ENCODE assay signal across 9 mouse cellular contexts in the genomic region with DNA sequence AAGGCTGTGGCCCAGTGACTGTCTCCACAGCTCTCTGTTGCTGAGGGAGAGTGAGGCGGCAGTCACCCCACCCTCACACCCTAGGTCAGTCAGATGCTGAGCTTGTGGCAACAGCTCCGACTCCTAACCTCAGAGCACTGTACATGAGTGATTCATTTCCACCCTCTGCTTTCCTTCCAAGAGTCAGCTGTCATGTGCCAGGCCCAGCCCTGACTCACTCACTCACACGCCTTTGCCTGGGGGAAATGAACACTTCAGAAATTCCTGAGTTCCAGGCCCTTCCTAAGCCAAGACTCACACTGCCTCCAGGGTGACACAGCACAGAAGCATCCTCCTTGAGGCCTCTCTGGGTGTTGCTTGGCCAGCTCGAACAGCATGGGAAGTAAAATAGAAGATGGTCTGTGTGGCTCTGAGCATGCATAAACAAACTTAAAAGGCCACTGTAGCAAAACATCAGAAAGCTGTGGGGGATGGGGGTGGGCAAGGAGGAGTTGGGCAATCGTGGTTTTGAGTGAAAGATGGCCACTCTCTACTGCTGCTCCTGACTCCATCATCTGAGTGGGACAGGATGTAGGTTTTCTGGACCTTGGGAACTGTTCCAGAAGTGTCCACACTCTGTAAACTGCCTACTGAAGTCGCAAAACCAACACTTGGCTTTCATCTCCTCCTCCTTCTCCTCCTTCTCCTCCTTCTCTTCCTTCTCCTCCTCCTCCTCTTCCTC.
A peak's percentile ranks its signal among the peaks of the same experiment; 100 is the strongest.
DNase-seq lines count a peak whose midpoint lies in the region; ATAC-seq and TF ChIP-seq lines count a peak whose summit lies in the region.
"Had no signal": no experiment of that assay in that cellular context is flagged by ENCODE, and none has a peak within 500 bp of the region (broad histone marks: within the 10 kb centered on the region; RNA-seq: fewer than 3 reads in every experiment).

No protein-coding gene starts in this region.

- no peak for TF ChIP-seq CTCF in kidney, postnatal 0 days (IDR thresholded peaks at IDR 0.05; ENCODE audit: low read depth)
- TF ChIP-seq CTCF in intestine, postnatal 0 days (IDR thresholded peaks at IDR 0.05; ENCODE audit: low read depth): peak; percentile 24; the same call in 1 of the 2 replicates

- no peaks in the 10 kb centered on the region for H3K4me1 ChIP-seq in kidney, postnatal 0 days (replicated peaks; ENCODE audit: insufficient read depth, low read length)
- no peaks in the 10 kb centered on the region for H3K4me1 ChIP-seq in intestine, postnatal 0 days (replicated peaks; ENCODE audit: control insufficient read depth, insufficient read depth, low read length)

- WGBS in kidney, postnatal 0 days: 51% methylated on average over 6 of the region's 6 CpGs
- WGBS in intestine, postnatal 0 days: 53% methylated on average over 6 of the region's 6 CpGs

- peak; percentile 65; the same call in 1 of the 2 replicates for ATAC-seq in kidney, postnatal 0 days (replicated peaks; ENCODE audit: low FRiP score, low read depth)
- ATAC-seq in intestine, postnatal 0 days: peak; percentile 67
- ATAC-seq in activated CD4-positive, CD25-positive, alpha-beta regulatory T cell, adult 4 months: no peak

- no peak overlapping the region for H3K4me3 ChIP-seq in kidney, postnatal 0 days (replicated peaks; ENCODE audit: low read depth, low read length)
- no peak overlapping the region for H3K4me3 ChIP-seq in intestine, postnatal 0 days (ENCODE audit: low read depth, low read length)
- H3K4me3 ChIP-seq: limb, embryonic 13.5 days had no signal

- DNase-seq in kidney, postnatal 0 days (ENCODE audit: low spot score): no peak
- no peak for DNase-seq in kidney, adult 18-20 months
- DNase-seq in adrenal gland, adult 18-20 months (ENCODE audit: low spot score in 2 of 2): peak; percentile 35 to 36
- peak; percentile 81 for DNase-seq in gastrocnemius, postnatal 25 days
- peak; percentile 39 for DNase-seq in urinary bladder, postnatal 25 days (ENCODE audit: low spot score)
- DNase-seq in cerebellum, adult 11-12 months: no peak

- no peaks in the 10 kb centered on the region for H3K9me3 ChIP-seq in kidney, postnatal 0 days (replicated peaks; ENCODE audit: low read length)
- no peaks in the 10 kb centered on the region for H3K9me3 ChIP-seq in intestine, postnatal 0 days (ENCODE audit: control insufficient read depth)
- H3K9me3 ChIP-seq: limb, embryonic 13.5 days had no signal

- H3K27ac ChIP-seq in kidney, postnatal 0 days: no peak overlapping the region
- no peak overlapping the region for H3K27ac ChIP-seq in intestine, postnatal 0 days (ENCODE audit: low read depth, low read length)
- H3K27ac ChIP-seq: limb, embryonic 13.5 days had no signal

- H3K9ac ChIP-seq in kidney, postnatal 0 days (ENCODE audit: low read depth, low read length): no peak overlapping the region
- H3K9ac ChIP-seq in intestine, postnatal 0 days (ENCODE audit: low read depth, low read length): no peak overlapping the region
- H3K9ac ChIP-seq: limb, embryonic 13.5 days had no signal

- H3K27me3 ChIP-seq in kidney, postnatal 0 days (ENCODE audit: insufficient read depth, low read length): no peaks in the 10 kb centered on the region
- H3K27me3 ChIP-seq in intestine, postnatal 0 days (replicated peaks; ENCODE audit: control insufficient read depth, insufficient read depth, low read length): no peaks in the 10 kb centered on the region

- H3K36me3 ChIP-seq in kidney, postnatal 0 days (ENCODE audit: insufficient read depth, low read length): no peaks in the 10 kb centered on the region
- H3K36me3 ChIP-seq in intestine, postnatal 0 days (ENCODE audit: control insufficient read depth, insufficient read depth): peaks cover 14% of the 10 kb centered on the region; the same call in 1 of the 2 replicates

- H3K4me2 ChIP-seq in kidney, postnatal 0 days (ENCODE audit: low read length): no peak overlapping the region
- no peak overlapping the region for H3K4me2 ChIP-seq in intestine, postnatal 0 days (replicated peaks; ENCODE audit: low read depth)
- H3K4me2 ChIP-seq: limb, embryonic 13.5 days had no signal

Comparison
In these comparisons a context has a peak if more than half of its experiments do, and no peak if none do; other contexts are left out.
1. DNase-seq: peak in adrenal gland, adult 18-20 months (2 of 2), gastrocnemius, postnatal 25 days (single experiment) and urinary bladder, postnatal 25 days (single experiment); none in kidney, postnatal 0 days (single experiment), kidney, adult 18-20 months (single experiment) and cerebellum, adult 11-12 months (single experiment).